Mouse (Mus musculus) MEL-GATA-1-ER (cell line): ENCODE data around the gene St3gal3.

Source experiments
- DNase-seq: peaks from one replicate; pipeline ENCODE4 v3.0.0-alpha.2; 2012; ENCODE audit warnings: low read depth; ENCODE audit errors: extremely low read depth

The St3gal3 gene

GRCm38 (mm10) chr4:118022811-118023210 lies 111.9 kb downstream of the St3gal3 start:
- DNase-seq: no peak

- no peak for DNase-seq
Observed at GRCm38 (mm10) chr4:118022406-118022805, 112.3 kb downstream of the St3gal3 start.

- DNase-seq: no peak
Observed at GRCm38 (mm10) chr4:118019640-118020039, 115.1 kb downstream of the St3gal3 start.

GRCm38 (mm10) chr4:118019218-118019617 lies 115.5 kb downstream of the St3gal3 start:
- DNase-seq: no peak

DNA sequence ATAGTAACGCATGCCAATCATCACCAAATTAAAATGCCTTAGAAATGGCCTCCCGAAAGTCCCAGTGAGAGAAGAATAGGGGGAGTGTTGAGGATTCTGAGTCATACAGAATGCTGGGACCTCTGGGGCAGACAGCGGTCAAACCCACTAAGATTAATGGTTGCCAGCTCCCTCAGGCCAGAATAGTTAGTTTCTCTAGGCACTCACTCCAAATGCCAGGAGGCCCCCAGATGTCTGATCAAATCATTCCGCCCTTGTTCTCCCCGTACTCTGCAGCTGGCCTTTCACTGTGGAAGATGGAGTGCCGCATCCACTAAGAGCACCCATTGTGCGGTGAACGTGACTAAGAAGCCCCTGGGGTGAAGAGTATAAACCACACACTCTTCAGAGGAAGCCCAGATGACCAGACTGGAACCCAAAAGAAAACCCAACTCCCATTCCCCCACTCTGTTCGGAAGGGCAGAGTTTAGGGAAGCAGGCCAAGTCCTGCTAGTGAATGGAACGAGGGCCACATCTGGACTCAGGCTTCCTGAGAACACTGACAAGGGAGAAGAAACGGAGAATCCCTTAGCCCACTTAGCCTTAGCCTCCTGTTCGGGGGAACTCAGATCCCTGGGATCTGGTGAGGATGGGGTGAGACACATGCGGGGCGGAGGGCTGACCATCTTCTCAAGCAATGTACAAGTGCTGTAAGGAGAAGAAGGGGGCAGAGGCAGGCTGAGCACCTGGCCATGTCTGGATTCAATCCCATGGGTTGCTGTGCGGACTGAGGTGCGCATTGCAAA lies 117.5 kb downstream of the St3gal3 start:
- DNase-seq: no peak

- DNase-seq: no peak
Observed at GRCm38 (mm10) chr4:118016323-118016911, 118.3 kb downstream of the St3gal3 start.

DNA sequence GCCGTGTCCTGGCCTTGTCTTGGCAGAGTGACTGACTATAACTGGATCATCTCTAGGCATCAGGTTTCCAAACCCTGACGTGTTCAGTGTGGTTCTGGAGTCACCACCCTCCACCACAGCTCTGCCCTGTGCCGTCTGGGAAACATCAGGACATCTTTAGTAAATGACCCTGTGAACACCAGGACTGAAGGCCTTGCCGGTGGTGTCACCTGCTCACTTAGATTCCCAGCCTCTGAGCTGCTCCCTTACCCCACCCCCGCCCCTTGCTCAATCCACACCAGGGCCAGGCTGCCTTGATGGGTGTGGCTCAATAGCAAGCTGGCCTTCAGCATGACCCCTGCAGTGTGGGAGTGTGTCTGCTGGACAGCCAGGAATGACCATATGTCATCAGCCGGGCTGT lies 119.1 kb downstream of the St3gal3 start:
- DNase-seq: no peak

GRCm38 (mm10) chr4:118015126-118015525 lies 119.6 kb downstream of the St3gal3 start:
- DNase-seq: no peak

DNA sequence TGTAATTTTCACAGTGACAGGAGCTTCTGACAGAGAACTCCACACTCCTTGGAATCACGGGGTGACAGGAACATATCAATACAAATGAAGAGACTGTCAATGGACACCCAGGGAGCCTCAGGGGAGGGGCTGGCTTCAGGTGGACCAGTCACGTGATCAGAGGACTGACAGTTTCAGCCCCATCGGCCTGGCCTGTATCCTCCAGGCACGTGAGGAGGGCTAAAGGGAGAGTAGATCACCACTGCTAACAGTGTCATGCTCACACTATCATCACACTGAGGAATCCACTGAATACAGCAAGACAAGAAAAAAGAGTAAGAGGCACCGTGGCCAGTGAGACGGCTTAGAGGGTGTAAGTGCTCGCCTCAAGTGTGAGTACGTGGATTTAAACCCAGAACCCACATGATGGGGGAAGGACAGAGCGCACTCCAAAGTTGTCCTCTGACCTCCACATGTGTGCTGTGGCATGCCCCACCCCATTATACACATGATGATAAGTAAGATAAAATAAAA lies 124.0 kb downstream of the St3gal3 start:
- no peak for DNase-seq

DNA sequence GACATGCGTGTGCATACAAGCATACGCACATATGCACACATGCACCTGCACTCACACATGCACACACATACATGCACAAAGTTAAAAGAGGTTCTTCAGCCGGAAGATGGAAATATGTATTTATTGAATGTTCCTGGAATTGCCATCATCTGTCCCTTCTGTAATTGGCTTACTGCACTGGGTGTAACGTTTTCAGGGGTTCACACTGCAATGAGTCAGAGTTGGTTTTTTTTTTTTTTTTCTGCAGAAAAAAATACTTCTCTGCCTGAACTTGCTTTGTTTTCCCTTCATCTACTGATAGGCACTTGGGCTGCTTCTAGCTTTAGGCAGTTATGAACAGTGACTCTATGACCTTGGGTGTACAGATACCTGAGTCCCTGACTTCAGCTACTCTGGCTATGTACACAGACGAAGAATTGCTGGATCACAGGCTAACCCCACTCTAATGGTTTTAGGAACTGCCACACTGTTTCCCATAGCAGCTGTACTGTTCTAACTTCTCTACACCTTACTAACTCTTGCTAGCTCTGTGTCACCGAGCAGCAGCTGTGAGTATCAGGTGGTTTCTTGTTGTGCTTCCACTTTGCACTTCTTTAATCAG lies 126.2 kb downstream of the St3gal3 start:
- no peak for DNase-seq

GRCm38 (mm10) chr4:118001355-118001754 lies 133.4 kb downstream of the St3gal3 start:
- no peak for DNase-seq

- DNase-seq: no peak
Observed at GRCm38 (mm10) chr4:118000605-118001208, 134.0 kb downstream of the St3gal3 start.

DNA sequence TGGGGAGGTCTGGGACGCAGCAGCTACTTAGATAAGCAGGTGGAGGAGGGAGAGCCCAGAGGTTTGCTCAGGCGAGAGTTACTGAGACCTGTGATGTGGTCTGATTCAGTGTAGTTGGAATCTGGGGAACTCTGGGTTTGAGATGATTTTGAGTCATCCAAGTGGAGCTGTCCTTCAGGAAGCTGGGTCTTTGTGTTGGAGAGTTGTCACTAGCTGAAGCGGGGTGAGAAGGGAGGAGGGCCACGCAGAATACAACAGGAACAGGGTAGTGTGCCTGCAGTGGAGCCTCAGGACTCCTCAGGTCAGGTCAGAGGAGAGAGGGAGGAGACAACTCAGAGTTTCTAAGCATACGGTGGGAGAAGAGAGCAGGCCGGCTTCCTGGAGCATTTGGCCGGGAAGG lies 134.8 kb downstream of the St3gal3 start:
- no peak for DNase-seq

- no peak for DNase-seq
Observed at GRCm38 (mm10) chr4:117997381-117998269, 137.1 kb downstream of the St3gal3 start.

- no peak for DNase-seq
Observed at GRCm38 (mm10) chr4:117996701-117997100, 138.0 kb downstream of the St3gal3 start.

DNA sequence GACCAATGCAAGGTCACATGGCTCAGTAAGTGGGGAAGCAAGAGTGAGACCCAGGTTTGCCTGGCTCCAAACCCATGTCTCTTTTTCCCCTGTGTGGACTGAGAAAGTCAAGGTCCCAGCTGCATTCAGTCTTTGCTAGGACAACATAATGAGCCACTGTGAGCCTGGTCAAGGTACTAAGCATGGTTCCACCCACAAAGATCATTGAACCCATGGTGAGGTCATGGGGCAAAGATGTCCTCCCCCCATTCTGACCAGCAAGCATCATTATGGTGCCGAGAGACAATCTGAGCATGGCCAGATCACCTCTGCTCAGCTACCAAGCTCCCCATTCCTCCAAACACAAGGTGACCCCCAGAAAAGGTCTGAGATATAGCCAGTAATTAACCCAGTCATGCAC lies 139.3 kb downstream of the St3gal3 start:
- DNase-seq: no peak

GRCm38 (mm10) chr4:117993421-117993820 lies 141.3 kb downstream of the St3gal3 start:
- DNase-seq: no peak

- DNase-seq: no peak
Observed at GRCm38 (mm10) chr4:117992872-117993271, 141.8 kb downstream of the St3gal3 start.

- DNase-seq: no peak
Observed at GRCm38 (mm10) chr4:117992036-117992435, 142.7 kb downstream of the St3gal3 start.

DNA sequence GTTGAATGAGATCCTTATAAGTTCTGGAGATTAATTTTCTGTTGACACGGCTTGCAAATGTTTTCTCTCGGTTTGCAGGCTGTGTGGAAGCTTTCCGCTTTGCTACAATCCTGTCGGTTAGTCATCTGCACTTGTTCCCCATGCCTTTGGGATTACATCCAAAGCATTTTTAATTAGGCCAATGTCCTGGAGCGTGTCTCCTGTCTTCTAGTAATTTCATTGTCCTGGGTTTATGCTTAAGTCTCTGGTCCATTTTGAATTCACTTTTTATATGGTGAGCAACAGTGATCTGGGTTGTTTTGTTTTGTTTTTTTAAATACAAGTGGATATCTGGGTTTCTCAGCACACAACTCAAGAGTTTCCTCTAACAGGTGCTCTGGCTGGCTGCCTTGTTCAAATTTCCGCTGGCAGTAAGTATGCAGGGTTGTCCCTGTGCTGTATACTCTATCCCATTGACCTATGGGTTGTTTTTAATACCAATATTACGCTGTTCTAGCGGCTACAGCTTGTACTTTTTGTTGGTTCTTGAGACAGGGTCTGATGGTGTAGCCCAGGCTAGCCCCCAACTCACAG lies 143.6 kb downstream of the St3gal3 start:
- no peak for DNase-seq

- DNase-seq: no peak
Observed at GRCm38 (mm10) chr4:117990571-117990970, 144.1 kb downstream of the St3gal3 start.
